Mouse (Mus musculus) midbrain, embryonic 16.5 days (tissue): ENCODE results near the gene Ap3s2. TPM values are rescaled to one million over a fixed set of nuclear protein-coding genes. Genes with fewer than 3 reads are reported as not detected.

Experiments
- ATAC-seq: fragments of 200-750 bp; cut with Nextera tagmentation; 2 replicates; pipeline ENCODE4 v1.8.0; 2017; ENCODE audit warnings: moderate TSS enrichment
- H3K27ac ChIP-seq: fragments of 300-500 bp; sonication (generic); 2 replicates; pipeline ENCODE4 v1.5.1; 2014; ENCODE audit warnings: mild to moderate bottlenecking, low read length, mixed read lengths
- H3K27me3 ChIP-seq: fragments of 300-500 bp; sonication (generic); 2 replicates; pipeline ENCODE4 v1.6.1; 2014; ENCODE audit warnings: low read depth, low read length, mixed read lengths; ENCODE audit not compliant: control insufficient read depth, insufficient read depth
- H3K36me3 ChIP-seq: fragments of 300-500 bp; sonication (generic); 2 replicates; pipeline ENCODE4 v1.6.1; 2014; ENCODE audit warnings: mild to moderate bottlenecking, low read length, moderate library complexity, mixed read lengths; ENCODE audit not compliant: control insufficient read depth, insufficient read depth
- H3K4me1 ChIP-seq: fragments of 300-500 bp; sonication (generic); 2 replicates; pipeline ENCODE4 v1.6.1; 2014; ENCODE audit warnings: mild to moderate bottlenecking, low read length, mixed read lengths; ENCODE audit not compliant: control insufficient read depth, insufficient read depth
- H3K4me2 ChIP-seq: fragments of 300-500 bp; sonication (generic); 2 replicates; pipeline ENCODE4 v1.6.1; 2014; ENCODE audit warnings: mild to moderate bottlenecking, low read length, mixed read lengths
- H3K4me3 ChIP-seq: fragments of 300-500 bp; sonication (generic); 2 replicates; pipeline ENCODE4 v1.5.1; 2014; ENCODE audit warnings: low read depth, mild to moderate bottlenecking, low read length, moderate library complexity, mixed read lengths
- H3K9ac ChIP-seq: fragments of 300-500 bp; sonication (generic); 2 replicates; pipeline ENCODE4 v1.6.1; 2014; ENCODE audit warnings: low read depth, low read length, mixed read lengths
- H3K9me3 ChIP-seq: fragments of 300-500 bp; sonication (generic); replicated peaks from 2 replicates; pipeline ENCODE4 v1.6.1; 2014; ENCODE audit warnings: mild to moderate bottlenecking, low read length, mixed read lengths; ENCODE audit not compliant: control insufficient read depth, poor library complexity, severe bottlenecking
- WGBS: fragments of 180-500 bp; shearing (Covaris S2); extraction: QIAGEN DNeasy Blood & Tissue Kit; methylation state at CpG from one replicate; pipeline ENCODE4 v1.1.7; 2014; 5-methylcytosine and 5-hydroxymethylcytosine counted together
- polyA plus RNA-seq: library from polyadenylated mRNA; unstranded; fragments of >200 nt; fragmentation: Nextera tagmentation; extraction: Ambion mirVana; gene quantifications from 2 replicates; pipeline ENCODE4 v1.2.1, GENCODE M21; 2015

Ap3s2 gene
- polyA plus RNA-seq, 1 experiment from 2014 or later: 54.6 TPM

DNA sequence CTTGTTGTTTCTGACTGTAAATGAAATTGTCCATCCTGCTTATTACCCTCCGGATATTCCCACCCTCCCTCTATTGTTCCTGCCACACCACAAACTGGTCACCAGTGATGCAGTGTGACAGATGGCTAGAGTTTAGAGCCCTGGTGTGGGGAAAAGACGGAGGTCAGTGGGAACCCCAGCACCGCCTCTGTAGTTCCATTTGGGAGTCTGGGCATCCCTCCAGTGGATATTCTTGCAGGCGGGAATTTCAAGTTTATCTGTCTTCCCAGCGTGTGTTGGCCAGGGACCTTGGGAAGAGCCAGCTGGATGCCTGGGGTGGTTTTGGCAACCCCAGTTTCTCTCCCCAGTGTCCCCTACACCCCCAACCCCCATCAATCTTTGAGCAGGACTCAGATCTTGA, 14.0 kb upstream of the Ap3s2 start:
- 0 out of 2 replicates have a peak, but pooled peaks have one; percentile 15 for ATAC-seq
- Histone ChIP-seq H3K36me3 (no peaks in the 10 kb centered on the region), H3K27me3 (no peaks in the 10 kb centered on the region), H3K27ac (peak overlapping the region; percentile 72), H3K9ac (peak overlapping the region; percentile 77), H3K9me3 (no peaks in the 10 kb centered on the region), H3K4me1 (peaks cover 13% of the 10 kb centered on the region; the same call in 1 of the 2 replicates), H3K4me3 (peak overlapping the region; percentile 52), H3K4me2 (peak overlapping the region; percentile 80)
- WGBS: 33% methylated on average over 5 of the region's 5 CpGs

DNA sequence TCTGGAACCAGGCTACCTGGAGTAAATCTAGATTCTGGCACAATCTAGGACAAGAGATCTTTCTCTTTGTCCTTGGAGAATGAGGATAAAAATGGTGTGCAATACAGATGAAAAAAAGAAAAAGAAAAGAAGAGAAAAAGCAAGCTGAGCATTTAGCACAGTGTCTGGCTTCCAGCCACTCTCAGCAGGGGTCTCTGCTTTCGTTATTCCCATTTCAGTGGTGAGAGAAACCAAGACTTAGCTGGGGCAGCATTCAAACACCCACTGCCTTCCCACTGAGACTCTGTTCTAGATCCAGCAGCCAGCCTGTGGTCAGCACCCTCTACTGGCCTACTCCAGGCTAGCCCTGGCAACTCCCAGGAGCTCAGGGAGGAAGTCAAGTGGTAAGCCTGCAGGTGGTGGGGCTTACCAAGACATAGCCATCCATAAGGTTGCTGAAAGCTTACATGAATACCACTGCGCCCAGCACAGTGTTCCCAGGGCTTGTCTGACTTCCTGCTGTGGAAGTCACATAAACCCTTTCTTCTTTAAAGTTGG, 8.1 kb upstream of the Ap3s2 start:
- no peak overlapping the region for H3K4me3 ChIP-seq
- no peak overlapping the region for H3K27ac ChIP-seq
- no peak overlapping the region for H3K9ac ChIP-seq
- ATAC-seq: no peak
- 75% methylated on average over 2 of the region's 2 CpGs for WGBS
- no peaks in the 10 kb centered on the region for H3K4me1 ChIP-seq
- no peaks in the 10 kb centered on the region for H3K27me3 ChIP-seq
- no peak overlapping the region for H3K4me2 ChIP-seq
- no peaks in the 10 kb centered on the region for H3K9me3 ChIP-seq
- peaks cover 9% of the 10 kb centered on the region; the same call in 1 of the 2 replicates for H3K36me3 ChIP-seq

DNA sequence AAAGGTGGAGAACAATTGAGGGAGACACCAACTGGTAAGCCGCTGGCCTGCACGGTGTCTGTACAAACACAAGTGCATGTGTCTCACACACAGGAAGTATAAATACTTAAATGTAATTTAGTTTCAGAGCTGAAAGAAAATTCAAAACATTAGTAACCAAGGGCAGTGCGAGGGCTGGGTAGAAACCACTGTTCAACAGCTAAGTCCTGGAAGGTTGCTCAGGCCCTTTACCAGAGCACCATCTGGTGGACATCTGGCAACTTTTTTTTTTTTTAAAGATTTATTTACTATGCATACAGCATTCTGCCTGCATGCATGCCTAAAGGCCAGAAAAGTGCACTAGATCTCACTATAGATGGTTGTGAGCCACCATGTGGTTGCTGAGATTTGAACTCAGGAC, 5.9 kb downstream of the Ap3s2 start:
- no peaks in the 10 kb centered on the region for H3K9me3 ChIP-seq
- peaks cover 3% of the 10 kb centered on the region for H3K4me1 ChIP-seq
- no peak overlapping the region for H3K4me2 ChIP-seq
- no peaks in the 10 kb centered on the region for H3K27me3 ChIP-seq
- peak; percentile 28; the same call in 1 of the 2 replicates for ATAC-seq
- WGBS: 76% methylated on average over 3 of the region's 3 CpGs
- peaks cover 9% of the 10 kb centered on the region for H3K36me3 ChIP-seq
- no peak overlapping the region for H3K27ac ChIP-seq
- H3K9ac ChIP-seq: no peak overlapping the region
- H3K4me3 ChIP-seq: no peak overlapping the region

DNA sequence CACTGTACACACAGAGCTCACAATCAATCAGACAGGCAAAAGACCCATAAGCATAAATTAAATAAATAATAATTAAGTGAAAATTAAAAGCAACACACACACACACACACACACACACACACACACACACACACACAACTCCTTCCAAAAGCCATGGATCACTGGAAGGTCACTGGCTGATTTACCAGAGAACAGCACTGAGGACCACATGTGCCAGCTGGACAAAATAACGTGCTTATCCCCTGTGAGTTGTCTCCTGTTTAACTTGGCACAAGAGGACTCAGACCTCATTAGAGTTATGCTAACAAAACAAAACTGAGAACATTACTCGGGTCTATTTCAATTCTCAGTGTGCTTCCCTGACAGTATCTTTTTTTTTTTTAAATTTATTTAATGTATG, 13.1 kb downstream of the Ap3s2 start:
- Histone ChIP-seq H3K9me3 (no peaks in the 10 kb centered on the region), H3K27ac (no peak overlapping the region), H3K36me3 (peaks cover 16% of the 10 kb centered on the region), H3K9ac (no peak overlapping the region), H3K4me2 (no peak overlapping the region), H3K4me1 (no peaks in the 10 kb centered on the region), H3K4me3 (no peak overlapping the region), H3K27me3 (no peaks in the 10 kb centered on the region)
- no peak for ATAC-seq
- WGBS: 81% methylated on average over 2 of the region's 2 CpGs

DNA sequence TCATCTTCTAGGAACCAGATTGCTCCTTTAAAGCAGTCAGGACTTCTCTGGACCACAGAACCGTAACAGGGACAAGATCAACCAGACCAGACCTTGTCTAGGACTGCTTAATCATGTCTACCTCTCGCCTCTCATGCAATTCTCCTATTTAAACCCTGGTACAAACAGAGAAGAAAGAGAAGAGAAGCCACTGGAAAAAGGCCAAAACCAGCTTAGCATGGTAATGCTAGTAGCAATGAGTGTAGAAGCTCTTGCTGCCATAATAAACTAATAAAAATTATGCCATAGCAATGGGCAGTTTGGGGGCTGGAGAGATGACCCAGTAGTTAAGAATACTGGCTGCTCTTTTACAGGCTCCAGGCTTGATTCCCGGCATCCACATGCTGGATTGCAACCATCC, 13.5 kb downstream of the Ap3s2 start:
- H3K36me3 ChIP-seq: peaks cover 16% of the 10 kb centered on the region

DNA sequence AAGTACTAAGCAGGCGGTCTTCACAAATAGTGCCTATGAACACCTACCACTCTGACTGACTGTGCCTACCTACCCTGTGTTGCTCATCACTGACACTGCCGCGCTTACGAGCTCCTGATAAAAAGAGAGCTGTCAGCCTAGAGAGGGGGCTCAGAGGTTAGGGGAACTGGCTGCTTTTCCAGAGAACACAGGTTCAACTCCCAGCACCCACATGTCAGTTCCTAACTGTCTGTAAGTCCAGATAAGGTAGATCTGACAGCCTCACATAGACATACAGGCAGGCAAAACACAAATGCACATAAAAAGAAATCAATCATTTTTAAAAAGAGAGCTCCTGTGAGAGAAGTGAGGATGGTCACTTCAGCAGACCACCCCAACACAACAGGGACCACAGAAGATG, 15.3 kb downstream of the Ap3s2 start:
- Histone ChIP-seq H3K27me3 (no peaks in the 10 kb centered on the region), H3K9me3 (no peaks in the 10 kb centered on the region), H3K4me2 (no peak overlapping the region), H3K4me1 (no peaks in the 10 kb centered on the region), H3K27ac (no peak overlapping the region), H3K4me3 (no peak overlapping the region), H3K36me3 (peaks cover 18% of the 10 kb centered on the region), H3K9ac (no peak overlapping the region)
- ATAC-seq: no peak
- WGBS: 91% methylated on average over 4 of the region's 4 CpGs

More for the DNA sequence above, 13.5 kb downstream of the Ap3s2 start:
- no peak overlapping the region for H3K4me3 ChIP-seq
- H3K27ac ChIP-seq: no peak overlapping the region
- H3K9me3 ChIP-seq: no peaks in the 10 kb centered on the region
- no peaks in the 10 kb centered on the region for H3K27me3 ChIP-seq
- 90% methylated on average over 3 of the region's 3 CpGs for WGBS
- H3K9ac ChIP-seq: no peak overlapping the region
- no peaks in the 10 kb centered on the region for H3K4me1 ChIP-seq
- no peak for ATAC-seq
- H3K4me2 ChIP-seq: no peak overlapping the region

DNA sequence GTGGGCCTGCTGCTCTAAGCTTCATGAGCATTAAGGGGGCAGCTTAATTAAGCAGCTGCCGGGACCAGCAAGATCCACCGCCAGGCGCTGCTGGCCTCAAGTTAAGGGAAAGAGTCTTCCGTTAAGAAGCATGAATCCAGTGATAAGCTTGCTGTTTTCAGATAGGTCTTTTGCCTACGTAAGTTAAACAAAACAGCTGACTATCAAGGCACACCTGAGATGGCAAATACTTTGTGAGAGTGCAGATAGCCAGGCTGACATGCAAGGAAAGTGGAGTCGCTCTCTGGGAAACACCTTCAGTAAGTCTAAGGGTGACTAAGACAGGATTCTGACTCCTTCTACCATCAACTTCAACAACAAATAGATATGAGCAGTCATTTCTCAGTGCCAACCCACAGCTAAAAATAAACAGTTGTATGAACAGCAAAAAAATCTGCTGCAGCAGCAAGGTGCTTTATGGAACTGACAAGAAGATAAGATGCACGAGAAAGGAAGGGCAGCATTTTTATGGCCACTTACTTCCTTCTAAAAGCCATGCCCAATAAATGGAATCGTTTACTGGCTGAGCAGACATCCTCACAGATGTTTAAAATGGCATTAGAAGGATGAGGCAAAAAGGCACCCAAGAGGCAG, 17.2 kb downstream of the Ap3s2 start:
- no peaks in the 10 kb centered on the region for H3K4me1 ChIP-seq
- H3K27me3 ChIP-seq: no peaks in the 10 kb centered on the region
- 93% methylated on average over 8 of the region's 8 CpGs for WGBS

DNA sequence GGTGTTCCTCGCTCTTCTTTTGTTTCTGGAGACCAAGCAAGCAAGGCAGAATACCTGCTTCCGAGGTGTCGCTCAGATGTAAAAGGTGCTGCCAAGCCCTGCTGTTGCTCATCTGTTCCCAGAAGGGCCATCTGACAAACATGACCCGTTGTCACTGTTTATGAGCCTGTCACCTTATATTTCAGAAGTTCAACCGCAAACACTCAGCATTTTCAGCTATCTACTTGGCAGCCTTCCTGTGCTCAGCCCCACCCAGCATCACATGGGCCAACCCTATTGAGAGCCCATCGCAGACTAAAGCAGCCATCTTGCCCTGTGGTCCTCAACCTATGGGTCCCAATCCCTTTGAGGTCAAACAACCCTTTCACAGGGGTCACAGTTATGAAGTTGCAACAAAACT, 19.7 kb downstream of the Ap3s2 start:
- Histone ChIP-seq H3K36me3 (peaks cover 7% of the 10 kb centered on the region; the same call in 1 of the 2 replicates), H3K4me3 (no peak overlapping the region), H3K4me2 (no peak overlapping the region), H3K4me1 (no peaks in the 10 kb centered on the region), H3K9ac (no peak overlapping the region), H3K27ac (no peak overlapping the region), H3K9me3 (no peaks in the 10 kb centered on the region), H3K27me3 (no peaks in the 10 kb centered on the region)
- ATAC-seq: no peak
- WGBS: 99% methylated on average over 6 of the region's 6 CpGs

More for the DNA sequence above, 17.2 kb downstream of the Ap3s2 start:
- Histone ChIP-seq H3K4me2 (no peak overlapping the region), H3K27ac (no peak overlapping the region), H3K9ac (no peak overlapping the region), H3K36me3 (peaks cover 6% of the 10 kb centered on the region), H3K4me3 (no peak overlapping the region), H3K9me3 (no peaks in the 10 kb centered on the region)
- ATAC-seq: no peak

DNA sequence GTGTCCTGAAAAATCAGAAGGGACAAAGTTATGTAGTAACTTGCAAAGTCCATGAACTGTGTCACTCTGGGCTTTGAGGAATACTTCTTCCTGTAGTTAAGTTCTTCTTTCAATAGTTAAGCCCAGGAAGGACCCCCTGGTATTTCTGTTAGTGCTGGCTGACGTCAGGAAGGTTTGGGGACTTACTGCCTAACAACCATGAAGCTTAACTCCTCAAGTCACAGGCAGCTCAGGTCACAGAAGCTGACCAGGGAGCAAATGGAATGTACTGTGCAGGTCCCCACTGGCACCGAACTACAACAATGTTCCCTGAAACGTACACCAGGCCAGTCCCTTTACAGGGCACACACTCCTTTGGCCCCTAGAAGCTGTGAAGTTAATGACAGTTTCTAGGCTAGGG, 25.2 kb downstream of the Ap3s2 start:
- peaks cover 10% of the 10 kb centered on the region for H3K36me3 ChIP-seq
- H3K9ac ChIP-seq: no peak overlapping the region
- H3K27me3 ChIP-seq: no peaks in the 10 kb centered on the region
- H3K4me1 ChIP-seq: no peaks in the 10 kb centered on the region
- H3K4me2 ChIP-seq: no peak overlapping the region
- no peak for ATAC-seq
- WGBS: 66% methylated on average over 3 of the region's 3 CpGs
- H3K4me3 ChIP-seq: no peak overlapping the region
- no peaks in the 10 kb centered on the region for H3K9me3 ChIP-seq
- H3K27ac ChIP-seq: no peak overlapping the region
